22 mouse cellular contexts compared by ENCODE assay signal in the genomic region with DNA sequence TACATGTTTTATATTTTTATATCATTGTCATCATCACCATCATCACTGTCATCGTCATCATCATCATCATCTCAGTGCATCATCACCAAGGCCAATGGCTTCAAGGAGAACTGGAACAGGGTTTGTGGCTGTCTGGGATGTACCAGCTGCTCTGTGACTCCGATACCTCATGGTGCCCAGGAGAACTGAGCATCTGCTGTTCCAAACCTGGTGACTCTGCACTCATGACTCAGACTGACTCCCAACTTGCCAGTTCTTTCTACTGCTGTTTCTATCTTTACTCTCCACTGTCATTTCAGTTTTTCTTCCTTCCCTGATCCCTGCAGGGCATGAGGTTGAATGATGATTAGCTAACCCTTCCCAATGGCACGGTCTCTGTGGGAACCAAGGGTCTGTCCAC. TPM values are rescaled to one million over a fixed set of nuclear protein-coding genes. Genes with fewer than 3 reads are reported as not detected.
DNase-seq lines count a peak whose midpoint lies in the region.
"Had no signal": no experiment of that assay in that cellular context is flagged by ENCODE, and none has a peak within 500 bp of the region (broad histone marks: within the 10 kb centered on the region; RNA-seq: fewer than 3 reads in every experiment).

No protein-coding gene starts in this region.

- peak; percentile 44 to 69 for DNase-seq in frontal cortex, adult 2 months (ENCODE audit: extremely low spot score in 1 of 2, low spot score in 1 of 2)
- no peak for DNase-seq in frontal cortex, postnatal 25 days (ENCODE audit: low spot score in 2 of 2)
- DNase-seq in right cerebral cortex, adult 18-20 months: peak; percentile 82
- DNase-seq in right cerebral cortex, postnatal 14 days: no peak
- peak; percentile 69 for DNase-seq in layer of hippocampus, adult 9-11 months
- peak; percentile 60 for DNase-seq in telencephalon, adult 2 months (ENCODE audit: low read depth, low spot score)
- no peak for DNase-seq in lung, adult 18-20 months
- no peak for DNase-seq in Muller cell, postnatal 12 days (ENCODE audit: inconsistent ontology term)
- DNase-seq: adrenal gland, postnatal 36 days; cerebellum, adult 11 months; cerebellum, postnatal 10 days; heart, postnatal 4 days; kidney, adult 18-20 months; kidney, postnatal 4 days; liver; thymus, adult 18-20 months had no signal

RNA-seq across cellular contexts. Expression of gene Dapl1, which starts 46.4 kb away (rescaled TPM):
- 1.7 and 2.3 TPM in 2 replicates for polyA plus RNA-seq in frontal cortex, adult 2 months (2012; rRNA removed)
- polyA plus RNA-seq: forebrain, embryonic 15.5 days; hindbrain, embryonic 14.5 days; liver, embryonic 15.5 days; macrophage; myocyte; neural tube, embryonic 14.5 days had no signal

Comparison
In these comparisons a context has a peak if more than half of its experiments do, and no peak if none do; other contexts are left out.
1. DNase-seq: peak in frontal cortex, adult 2 months (2 of 2), right cerebral cortex, adult 18-20 months (single experiment), layer of hippocampus, adult 9-11 months (single experiment) and telencephalon, adult 2 months (single experiment); none in frontal cortex, postnatal 25 days (0 of 2), right cerebral cortex, postnatal 14 days (single experiment), lung, adult 18-20 months (0 of 2) and Muller cell, postnatal 12 days (single experiment).